Mouse (Mus musculus): ENCODE data around the gene AC161166.1. TPM values are rescaled to one million over a fixed set of nuclear protein-coding genes. Genes with fewer than 3 reads are reported as not detected.
A peak's percentile ranks its signal among the peaks of the same experiment; 100 is the strongest.
"Not testable (repeated sequence)": the region's sequence is repeated elsewhere in the genome, so short reads cannot be mapped to it uniquely, and the experiment has no call there.

The AC161166.1 gene
- polyA plus RNA-seq, 1 experiment from 2014 or later, result not detected

GRCm38 (mm10) chr7:24485481-24485880 is 26.8 kb downstream of the AC161166.1 start:
- no peak overlapping the region for H3K9ac ChIP-seq
- H3K4me2 ChIP-seq, result no peak overlapping the region
- H3K36me3 ChIP-seq (replicated peaks), result no peaks in the 10 kb centered on the region
- H3K4me1 ChIP-seq (replicated peaks), result peaks cover 13% of the 10 kb centered on the region
- no peak overlapping the region for H3K4me3 ChIP-seq (replicated peaks)
- no peaks in the 10 kb centered on the region for H3K9me3 ChIP-seq (replicated peaks)
- no peak overlapping the region for H3K27ac ChIP-seq (replicated peaks)
- WGBS (ENCODE audit: insufficient replicate concordance), result 50% methylated on average over 9 of the region's 9 CpGs
- ATAC-seq (ENCODE audit: insufficient read depth), result no peak
- H3K27me3 ChIP-seq, result peaks cover 60% of the 10 kb centered on the region

- H3K9ac ChIP-seq; H3K27ac ChIP-seq (replicated peaks); H3K9me3 ChIP-seq (replicated peaks); H3K4me2 ChIP-seq; H3K36me3 ChIP-seq (replicated peaks); ATAC-seq (ENCODE audit: insufficient read depth); H3K4me3 ChIP-seq (replicated peaks): not testable (repeated sequence)
- Histone ChIP-seq H3K27me3 (peaks cover 82% of the 10 kb centered on the region), H3K4me1 (replicated peaks) (peaks cover 13% of the 10 kb centered on the region)
- WGBS (ENCODE audit: insufficient replicate concordance), result 39% methylated on average over 6 of the region's 6 CpGs
Observed at GRCm38 (mm10) chr7:24483291-24483690, 29.0 kb downstream of the AC161166.1 start.

GRCm38 (mm10) chr7:24482208-24483020 is 29.8 kb downstream of the AC161166.1 start:
- Histone ChIP-seq H3K9me3 (replicated peaks) (no peaks in the 10 kb centered on the region), H3K36me3 (replicated peaks) (no peaks in the 10 kb centered on the region), H3K4me3 (replicated peaks) (peak overlapping the region; percentile 52), H3K4me1 (replicated peaks) (peaks cover 13% of the 10 kb centered on the region), H3K27me3 (peaks cover 82% of the 10 kb centered on the region), H3K9ac (peak overlapping the region; percentile 18; the same call in 1 of the 2 replicates), H3K4me2 (peak overlapping the region; percentile 78), H3K27ac (replicated peaks) (no peak overlapping the region)
- no peak for ATAC-seq (ENCODE audit: insufficient read depth)
- WGBS (ENCODE audit: insufficient replicate concordance), result 3% methylated on average over 14 of the region's 38 CpGs

- Histone ChIP-seq H3K27me3 (peaks cover 81% of the 10 kb centered on the region), H3K4me3 (replicated peaks) (peak within 1 kb of the TSS; percentile 52), H3K9ac (peak within 1 kb of the TSS; percentile 18; the same call in 1 of the 2 replicates), H3K27ac (replicated peaks) (no peak within 1 kb of the TSS), H3K4me1 (replicated peaks) (peaks cover 13% of the 10 kb centered on the region), H3K9me3 (replicated peaks) (no peaks in the 10 kb centered on the region), H3K4me2 (peak within 1 kb of the TSS; percentile 78), H3K36me3 (replicated peaks) (no peaks in the 10 kb centered on the region)
- under 1% methylated on average over 70 of the region's 83 CpGs for WGBS (ENCODE audit: insufficient replicate concordance)
- ATAC-seq (ENCODE audit: insufficient read depth), result peak; percentile 73
Observed at GRCm38 (mm10) chr7:24481474-24482207, 30.6 kb downstream of the AC161166.1 start, which contains the start of gene Cadm4. TSS of gene Cadm4 (plus strand) at chr7:24482023.

- no peak overlapping the region for H3K27ac ChIP-seq (replicated peaks)
- peaks cover 76% of the 10 kb centered on the region for H3K27me3 ChIP-seq
- H3K4me3 ChIP-seq (replicated peaks), result 0 out of 2 replicates have a peak overlapping the region, but pooled peaks have one; percentile 52
- no peak for ATAC-seq (ENCODE audit: insufficient read depth)
- peaks cover 13% of the 10 kb centered on the region for H3K4me1 ChIP-seq (replicated peaks)
- peak overlapping the region; percentile 78 for H3K4me2 ChIP-seq
- H3K9ac ChIP-seq, result no peak overlapping the region
- H3K36me3 ChIP-seq (replicated peaks), result no peaks in the 10 kb centered on the region
- 11% methylated on average over 14 of the region's 14 CpGs for WGBS (ENCODE audit: insufficient replicate concordance)
- no peaks in the 10 kb centered on the region for H3K9me3 ChIP-seq (replicated peaks)
Observed at GRCm38 (mm10) chr7:24480986-24481473, 31.2 kb downstream of the AC161166.1 start.

GRCm38 (mm10) chr7:24480121-24480941 is 31.9 kb downstream of the AC161166.1 start:
- no peaks in the 10 kb centered on the region for H3K36me3 ChIP-seq (replicated peaks)
- no peaks in the 10 kb centered on the region for H3K9me3 ChIP-seq (replicated peaks)
- ATAC-seq (ENCODE audit: insufficient read depth), result no peak
- no peak overlapping the region for H3K4me3 ChIP-seq (replicated peaks)
- WGBS (ENCODE audit: insufficient replicate concordance), result 53% methylated on average over 18 of the region's 18 CpGs
- peaks cover 13% of the 10 kb centered on the region for H3K4me1 ChIP-seq (replicated peaks)
- H3K27ac ChIP-seq (replicated peaks), result no peak overlapping the region
- H3K27me3 ChIP-seq, result peaks cover 70% of the 10 kb centered on the region
- H3K4me2 ChIP-seq, result no peak overlapping the region
- no peak overlapping the region for H3K9ac ChIP-seq

- 63% methylated on average over 2 of the region's 2 CpGs for WGBS (ENCODE audit: insufficient replicate concordance)
- H3K9me3 ChIP-seq (replicated peaks), result no peaks in the 10 kb centered on the region
- no peak overlapping the region for H3K4me3 ChIP-seq (replicated peaks)
- H3K4me2 ChIP-seq, result no peak overlapping the region
- H3K27ac ChIP-seq (replicated peaks), result no peak overlapping the region
- peaks cover 13% of the 10 kb centered on the region for H3K4me1 ChIP-seq (replicated peaks)
- no peak overlapping the region for H3K9ac ChIP-seq
- H3K36me3 ChIP-seq (replicated peaks), result no peaks in the 10 kb centered on the region
- peaks cover 64% of the 10 kb centered on the region for H3K27me3 ChIP-seq
- ATAC-seq (ENCODE audit: insufficient read depth), result no peak
Observed at GRCm38 (mm10) chr7:24479685-24480084, 32.6 kb downstream of the AC161166.1 start.

- Histone ChIP-seq H3K4me1 (replicated peaks) (peaks cover 13% of the 10 kb centered on the region), H3K27me3 (peaks cover 56% of the 10 kb centered on the region), H3K4me3 (replicated peaks) (no peak overlapping the region), H3K9ac (no peak overlapping the region), H3K27ac (replicated peaks) (no peak overlapping the region), H3K9me3 (replicated peaks) (no peaks in the 10 kb centered on the region), H3K36me3 (replicated peaks) (no peaks in the 10 kb centered on the region), H3K4me2 (no peak overlapping the region)
- WGBS (ENCODE audit: insufficient replicate concordance), result 65% methylated on average over 5 of the region's 5 CpGs
- no peak for ATAC-seq (ENCODE audit: insufficient read depth)
Observed at GRCm38 (mm10) chr7:24478911-24479310, 33.3 kb downstream of the AC161166.1 start.

- ATAC-seq (ENCODE audit: insufficient read depth), result no peak
- 0 out of 2 replicates have a peak, but pooled peaks cover 2% of the 10 kb centered on the region for H3K36me3 ChIP-seq (replicated peaks)
- WGBS (ENCODE audit: insufficient replicate concordance), result 77% methylated on average over 7 of the region's 7 CpGs
- H3K27ac ChIP-seq (replicated peaks), result no peak overlapping the region
- no peak overlapping the region for H3K4me3 ChIP-seq (replicated peaks)
- H3K4me1 ChIP-seq (replicated peaks), result peaks cover 9% of the 10 kb centered on the region
- H3K9me3 ChIP-seq (replicated peaks), result no peaks in the 10 kb centered on the region
- no peak overlapping the region for H3K9ac ChIP-seq
- H3K27me3 ChIP-seq, result peaks cover 36% of the 10 kb centered on the region
- no peak overlapping the region for H3K4me2 ChIP-seq
Observed at GRCm38 (mm10) chr7:24476856-24477255, 35.4 kb downstream of the AC161166.1 start.

- Histone ChIP-seq H3K9me3 (replicated peaks) (no peaks in the 10 kb centered on the region), H3K4me3 (replicated peaks) (no peak overlapping the region), H3K4me1 (replicated peaks) (peaks cover 4% of the 10 kb centered on the region; the same call in 1 of the 2 replicates), H3K9ac (no peak overlapping the region), H3K36me3 (replicated peaks) (0 out of 2 replicates have a peak, but pooled peaks cover 2% of the 10 kb centered on the region), H3K4me2 (no peak overlapping the region), H3K27ac (replicated peaks) (no peak overlapping the region), H3K27me3 (peaks cover 30% of the 10 kb centered on the region)
- no peak for ATAC-seq (ENCODE audit: insufficient read depth)
- 71% methylated on average over 8 of the region's 8 CpGs for WGBS (ENCODE audit: insufficient replicate concordance)
Observed at GRCm38 (mm10) chr7:24476338-24476737, 35.9 kb downstream of the AC161166.1 start.
